Mouse (Mus musculus): ENCODE data around the gene Sema6d.

The Sema6d gene

GRCm38 (mm10) chr2:124668431-124668830, 578.7 kb downstream of the Sema6d start:
- POLR2A ChIA-PET, result interaction anchor here in 1 of 4 experiments (0.6 kb wide), 1 partner anchor 32 kb away, joined by 3 read pairs; no protein-coding TSS in a partner anchor
- CTCF ChIA-PET, result no interaction called here

- POLR2A ChIA-PET, result interaction anchor here in 1 of 4 experiments (0.6 kb wide), 1 partner anchor 271 kb away, joined by 5 read pairs; no protein-coding TSS in a partner anchor
Observed at GRCm38 (mm10) chr2:124673117-124673516, 583.3 kb downstream of the Sema6d start.

DNA sequence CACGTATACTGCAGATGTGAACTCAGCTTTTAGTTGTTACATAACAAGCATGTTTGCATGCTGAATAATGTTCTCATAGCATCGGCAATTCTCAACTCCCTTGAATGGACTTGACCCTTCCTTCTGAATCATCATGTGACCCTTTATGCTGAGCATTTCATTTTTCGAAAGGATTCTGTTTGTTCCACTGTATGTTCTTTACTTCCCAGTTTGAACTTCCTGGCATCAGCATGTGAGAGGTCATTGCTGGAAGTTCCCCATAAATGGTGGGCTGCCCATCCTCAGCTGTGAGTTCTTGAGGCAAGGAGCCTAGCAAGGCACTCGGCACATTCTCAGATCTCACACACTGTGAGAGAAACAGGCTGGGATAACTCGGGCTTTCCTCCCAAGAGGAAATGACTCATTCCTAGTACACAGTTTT, 594.7 kb downstream of the Sema6d start:
- CTCF ChIA-PET, result no interaction called here
- POLR2A ChIA-PET, result no interaction called here

More at GRCm38 (mm10) chr2:124673117-124673516, 583.3 kb downstream of the Sema6d start:
- CTCF ChIA-PET, result no interaction called here

DNA sequence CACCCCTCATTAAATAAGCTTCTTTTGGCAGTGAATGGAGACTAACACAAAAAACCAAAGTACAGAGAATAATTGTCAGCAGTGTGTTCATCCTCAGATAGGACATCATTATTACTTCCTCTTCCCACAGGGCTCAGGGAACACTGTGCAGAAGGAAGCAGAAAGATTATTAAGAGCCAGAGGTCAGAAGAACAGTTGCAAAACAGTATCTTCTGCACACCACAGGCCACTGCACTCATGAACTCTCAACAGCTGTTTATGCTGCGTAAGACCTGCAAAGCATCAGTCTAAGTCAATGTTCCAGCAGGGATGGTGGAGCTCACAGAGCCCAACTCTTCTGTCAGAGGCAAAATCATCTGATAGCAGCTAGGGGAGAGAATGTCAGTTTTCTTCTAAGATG, 600.6 kb downstream of the Sema6d start:
- CTCF ChIA-PET, result no interaction called here
- POLR2A ChIA-PET, result no interaction called here

GRCm38 (mm10) chr2:124702621-124703020, 612.9 kb downstream of the Sema6d start:
- CTCF ChIA-PET, result no interaction called here
- POLR2A ChIA-PET, result no interaction called here

- ChIA-PET POLR2A (no interaction called here), CTCF (no interaction called here)
Observed at GRCm38 (mm10) chr2:124704922-124705321, 615.2 kb downstream of the Sema6d start.

DNA sequence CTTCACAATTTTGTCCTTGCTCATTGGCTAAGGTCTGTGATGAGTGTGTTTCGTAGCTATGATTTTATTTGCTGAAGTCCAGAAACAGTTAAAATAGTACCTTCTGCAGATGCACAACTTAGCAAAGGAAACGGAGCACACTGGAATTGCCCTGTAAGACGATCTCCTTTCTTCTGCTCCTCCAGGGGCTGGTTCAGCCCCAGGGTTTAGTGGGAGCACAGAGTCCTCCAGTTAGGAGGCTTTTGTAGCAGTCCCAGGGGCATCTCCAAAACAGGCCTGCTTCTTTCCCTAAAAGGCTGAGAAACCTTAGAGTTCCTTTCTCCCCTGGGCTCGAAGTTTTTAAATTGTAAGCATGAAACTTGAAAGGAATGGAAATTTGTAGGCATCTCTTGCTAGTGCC, 616.0 kb downstream of the Sema6d start:
- ChIA-PET POLR2A (no interaction called here), CTCF (no interaction called here)

GRCm38 (mm10) chr2:124706896-124707295, 617.1 kb downstream of the Sema6d start:
- ChIA-PET POLR2A (no interaction called here), CTCF (no interaction called here)
